Mouse (Mus musculus) spleen, embryonic (tissue): ENCODE measurements around the gene Cuedc1.

Experiments used
- CTCF ChIA-PET: fragments of 350-600 bp; sonication (Branson Sonifier 250); formaldehyde crosslinking; loops from one replicate; lab custom pipeline; 2022; lab: Charles Lee

The Cuedc1 gene

DNA sequence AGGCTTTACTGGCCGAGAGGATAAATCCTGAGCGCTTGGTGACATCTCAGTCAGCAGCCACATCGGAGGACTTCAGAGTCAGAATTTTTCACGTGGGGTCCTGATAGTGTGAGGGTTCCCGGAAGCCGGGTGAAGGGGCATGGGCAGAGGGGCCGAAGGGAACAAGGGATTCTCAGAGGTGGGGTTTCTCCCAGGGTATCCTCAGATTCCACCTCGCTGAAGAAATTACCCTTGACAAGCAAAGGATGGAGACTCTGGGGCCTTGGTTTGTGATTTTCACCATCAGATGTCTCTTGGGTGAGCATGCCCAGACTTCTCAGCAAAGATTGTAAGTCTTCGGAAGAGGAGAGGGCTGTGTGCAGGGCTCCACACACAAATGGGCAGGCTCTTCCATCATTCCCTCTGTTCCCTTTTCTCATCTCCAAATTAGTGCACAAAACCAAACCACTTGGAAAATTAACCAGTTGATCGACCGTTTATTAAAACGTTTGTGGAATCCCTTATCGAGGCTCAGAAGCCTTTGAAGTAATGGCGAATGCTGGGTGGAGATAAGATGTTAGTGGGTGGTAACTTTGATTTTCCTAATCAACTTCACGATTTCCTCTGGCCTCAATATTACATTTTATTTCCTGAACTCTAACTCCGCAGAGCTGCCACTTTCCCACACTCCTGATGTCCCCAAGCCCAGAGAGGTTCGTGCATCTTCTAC, at the start of gene Cuedc1:
Gene Cuedc1 (plus strand): TSS at position 38 of the 709 bp plus-strand sequence.
- CTCF ChIA-PET = no interaction called here

- CTCF ChIA-PET = no interaction called here
These were observed 48.7 kb upstream of the Cuedc1 start for GRCm38 (mm10) chr11:88048961-88049670.

DNA sequence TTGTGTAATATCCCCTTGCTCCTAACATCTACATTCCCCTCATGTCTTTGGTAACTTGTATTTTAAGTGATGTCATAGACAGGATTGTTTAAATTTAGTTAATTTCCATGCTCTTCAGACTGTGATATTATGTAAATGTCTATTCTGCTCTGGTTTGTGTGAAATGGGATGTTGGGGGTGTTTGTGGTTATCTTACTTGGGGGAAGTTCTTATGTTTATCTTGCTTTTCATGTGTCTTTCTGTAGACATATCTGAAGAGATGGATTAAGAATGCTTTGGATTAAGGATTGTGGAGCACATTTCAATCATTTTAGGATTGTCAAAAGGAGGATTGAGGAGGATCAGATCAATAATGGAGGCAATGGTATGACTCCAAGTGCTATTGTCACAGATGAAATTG, 48.1 kb upstream of the Cuedc1 start:
- CTCF ChIA-PET = no interaction called here

- CTCF ChIA-PET = interaction anchor here (0.8 to 1.9 kb wide), 3 partner anchors 9 to 96 kb away, joined by 3 to 5 read pairs (median 3); no protein-coding TSS in a partner anchor
These were observed 45.2 kb upstream of the Cuedc1 start for GRCm38 (mm10) chr11:88052638-88053037.

- CTCF ChIA-PET = interaction anchor here (0.6 to 0.8 kb wide), 3 partner anchors 8 to 146 kb away, joined by 3 to 10 read pairs (median 3); no protein-coding TSS in a partner anchor
These were observed 44.0 kb upstream of the Cuedc1 start for GRCm38 (mm10) chr11:88053821-88054220.

DNA sequence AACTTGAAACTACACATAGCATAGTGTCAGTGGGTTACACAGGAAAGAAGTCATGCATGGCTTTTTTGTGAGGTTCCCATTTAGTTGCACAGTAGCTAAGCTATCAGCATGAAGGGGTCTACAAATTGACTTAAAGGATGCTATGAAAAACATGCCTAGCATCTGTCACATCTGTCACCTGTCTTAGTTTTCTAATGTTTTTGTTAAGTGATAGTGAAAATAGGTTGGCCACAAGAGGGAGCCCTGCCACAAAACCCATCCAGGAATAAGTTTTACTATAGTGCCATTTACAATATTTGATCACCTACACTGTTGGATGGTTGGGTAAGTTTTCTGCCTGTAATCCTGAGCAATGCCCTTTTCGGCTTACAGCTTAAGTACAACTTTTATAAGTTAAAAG, 43.3 kb upstream of the Cuedc1 start:
- CTCF ChIA-PET = interaction anchor here (0.5 to 0.8 kb wide), 3 partner anchors 8 to 267 kb away, joined by 3 to 5 read pairs (median 3); no protein-coding TSS in a partner anchor

GRCm38 (mm10) chr11:88055777-88056176, 42.1 kb upstream of the Cuedc1 start:
- CTCF ChIA-PET = interaction anchor here (0.6 to 0.7 kb wide), 3 partner anchors 68 to 117 kb away, joined by 4 to 17 read pairs (median 5); partner anchors contain the start of gene Dynll2

DNA sequence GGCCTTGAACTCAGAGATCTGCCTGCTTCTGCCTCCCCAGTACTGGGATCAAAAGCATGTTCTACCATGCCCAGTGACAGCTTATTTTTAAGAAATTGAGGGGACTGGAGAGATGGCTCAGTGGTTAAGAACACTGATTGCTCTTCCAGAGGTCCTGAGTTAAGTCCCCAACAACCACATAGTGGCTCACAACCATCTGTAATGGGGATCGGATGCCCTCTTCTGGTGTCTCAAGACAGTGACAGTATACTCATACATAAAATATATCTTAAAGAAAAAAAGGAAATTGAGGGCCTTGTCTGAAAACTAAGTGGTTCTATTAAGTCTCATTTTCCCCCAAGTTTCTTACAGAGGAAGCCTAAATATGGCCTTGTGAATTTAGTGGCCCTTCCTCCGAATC, 40.1 kb upstream of the Cuedc1 start:
- CTCF ChIA-PET = interaction anchor here (0.9 kb wide), 1 partner anchor 126 kb away, joined by 3 read pairs; no protein-coding TSS in a partner anchor

DNA sequence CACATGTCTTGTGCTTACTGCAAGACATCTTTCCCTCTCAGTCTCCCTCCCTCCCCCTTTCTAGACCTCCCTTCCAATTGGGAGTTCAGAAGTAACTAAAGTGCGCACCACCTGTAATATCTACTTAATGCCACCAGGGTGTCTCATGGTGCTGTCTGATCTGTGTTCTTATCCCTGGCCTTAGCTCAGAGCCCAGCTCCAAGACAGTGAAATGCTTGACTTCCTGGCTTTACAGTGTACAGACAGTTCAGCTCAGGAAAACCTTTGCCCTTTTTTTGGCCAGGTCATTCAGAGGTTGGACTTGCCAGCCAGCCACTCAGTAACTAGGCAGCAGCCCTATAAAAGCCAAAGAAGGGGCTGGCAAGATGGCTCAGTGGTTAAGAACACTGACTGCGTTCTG, 38.7 kb upstream of the Cuedc1 start:
- CTCF ChIA-PET = interaction anchor here (0.7 to 2.1 kb wide), 6 partner anchors 10 to 145 kb away, joined by 3 to 17 read pairs (median 4); partner anchors contain the start of gene Mrps23

DNA sequence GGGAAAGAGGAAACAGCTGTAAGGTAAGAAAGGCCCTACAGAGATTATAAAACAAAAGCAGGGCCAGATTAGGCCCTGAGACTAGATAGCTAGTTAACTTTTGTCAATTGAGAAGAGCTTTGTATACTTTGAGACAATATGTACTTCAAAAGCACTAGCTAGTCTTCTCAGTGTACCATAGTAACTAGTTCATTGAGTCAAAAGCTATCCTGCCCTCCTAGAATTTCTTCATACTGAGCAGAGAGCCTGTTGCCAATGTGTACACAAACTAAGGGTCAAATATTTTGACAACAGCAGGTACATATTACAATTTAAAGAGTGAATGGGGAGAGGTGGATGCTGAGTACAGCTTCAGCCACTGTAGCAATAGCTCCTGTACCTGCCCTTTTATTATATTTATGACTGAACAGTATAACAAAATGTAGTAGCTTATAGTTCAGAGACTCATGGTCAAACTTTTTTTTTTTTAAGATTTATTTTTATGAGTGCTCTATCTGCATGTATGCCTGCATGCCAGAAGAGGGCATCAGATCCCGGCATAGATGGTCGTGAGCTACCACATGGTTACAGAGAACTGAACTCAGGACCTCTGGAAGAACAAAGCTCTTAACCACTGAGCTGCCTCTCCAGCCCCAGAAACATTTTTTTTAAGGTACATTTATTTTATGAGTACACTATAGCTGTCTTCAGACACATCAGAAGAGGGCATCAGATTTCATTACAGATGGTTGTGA, 35.8 kb upstream of the Cuedc1 start:
- CTCF ChIA-PET = interaction anchor here (0.9 to 1.4 kb wide), 4 partner anchors 8 to 135 kb away, joined by 3 to 4 read pairs (median 3); no protein-coding TSS in a partner anchor

DNA sequence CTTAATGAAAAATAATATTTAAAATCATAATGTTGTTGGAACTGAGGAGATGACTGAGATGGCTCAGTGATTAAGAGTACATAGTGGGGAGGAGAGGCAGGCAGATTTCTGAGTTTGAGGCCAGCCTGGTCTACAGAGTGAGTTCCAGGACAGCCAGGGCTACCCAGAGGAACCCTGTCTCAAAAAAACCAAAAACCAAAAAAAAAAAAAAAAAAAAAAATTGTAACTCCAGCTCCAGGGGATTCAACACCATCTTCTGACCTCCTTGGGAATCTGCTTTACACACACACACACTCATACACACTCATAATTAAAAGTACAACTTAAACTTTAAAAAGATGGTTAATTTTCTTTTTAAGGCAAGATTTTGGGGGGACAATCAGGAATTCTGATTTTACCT, 32.1 kb upstream of the Cuedc1 start:
- CTCF ChIA-PET = interaction anchor here (0.5 to 1.4 kb wide), 5 partner anchors 8 to 131 kb away, joined by 3 to 16 read pairs (median 4); no protein-coding TSS in a partner anchor

DNA sequence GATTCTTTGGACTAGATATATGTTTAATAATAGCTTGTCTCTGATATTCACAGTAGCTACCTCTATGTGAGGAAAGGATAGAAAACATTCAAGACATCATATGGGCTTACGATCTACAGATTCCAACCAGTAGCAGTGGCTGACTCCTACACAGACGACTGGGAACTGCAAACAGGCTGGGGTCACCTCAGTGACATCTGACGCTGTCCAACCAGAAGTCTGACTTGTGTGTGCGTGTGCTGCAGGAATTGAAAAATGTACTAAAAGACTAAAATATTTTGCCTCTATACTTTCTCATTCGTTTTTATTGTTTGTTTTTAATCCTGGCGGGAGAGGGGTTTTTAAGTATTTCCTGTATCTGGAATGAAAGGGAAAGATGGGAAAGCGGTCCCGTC, 30.7 kb upstream of the Cuedc1 start:
- CTCF ChIA-PET = no interaction called here

DNA sequence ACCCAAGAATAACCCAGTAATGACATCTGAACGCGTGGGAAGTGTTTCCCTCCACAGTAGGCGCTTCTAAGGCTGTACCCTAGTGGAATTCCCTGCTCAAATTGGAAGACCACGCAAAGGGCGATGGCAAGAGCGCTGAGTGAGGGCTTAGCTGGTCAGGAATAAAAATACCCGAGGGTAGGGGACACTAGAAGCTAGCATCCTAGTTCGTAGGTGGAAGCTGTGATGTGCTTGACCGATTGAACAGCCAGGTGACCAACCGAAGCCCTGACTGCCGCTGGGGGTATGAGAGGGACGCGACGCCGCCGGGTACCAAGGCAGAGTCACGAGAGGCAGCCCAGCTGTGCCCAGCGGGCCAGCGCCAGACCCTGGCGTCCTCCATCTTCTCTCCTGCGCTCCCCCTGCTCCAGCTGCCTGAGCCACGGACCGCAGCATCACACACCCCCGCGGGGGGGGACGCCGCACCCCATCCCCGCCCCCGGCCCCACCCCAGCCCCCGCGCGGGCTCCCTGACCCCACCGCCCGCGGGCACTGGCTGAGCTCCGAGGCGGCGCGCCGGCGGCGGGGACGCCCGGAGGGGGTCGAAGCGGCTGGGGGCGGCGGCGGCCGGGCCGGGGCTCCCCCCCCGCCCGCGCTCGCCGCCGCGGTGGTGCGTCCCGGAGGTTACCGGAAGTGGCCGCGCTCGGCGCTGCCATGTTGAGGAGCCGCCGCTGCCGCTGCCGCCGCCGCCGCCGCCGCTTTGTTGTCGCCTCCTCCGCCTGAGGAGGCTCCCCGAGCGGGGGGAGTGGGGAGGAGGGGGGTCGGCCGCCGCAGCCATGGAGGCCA, 30.1 kb upstream of the Cuedc1 start, which contains the start of gene Vezf1:
Gene Vezf1 (plus strand): TSS at position 694 of the 825 bp plus-strand sequence.
- CTCF ChIA-PET = no interaction called here

GRCm38 (mm10) chr11:88068411-88069245, 29.2 kb upstream of the Cuedc1 start:
- CTCF ChIA-PET = interaction anchor here (0.6 to 0.8 kb wide), 2 partner anchors 10 to 75 kb away, joined by 4 to 11 read pairs; no protein-coding TSS in a partner anchor

GRCm38 (mm10) chr11:88069246-88069570, 28.6 kb upstream of the Cuedc1 start:
- CTCF ChIA-PET = interaction anchor here (0.6 to 0.8 kb wide), 2 partner anchors 11 to 76 kb away, joined by 4 to 11 read pairs; no protein-coding TSS in a partner anchor

- CTCF ChIA-PET = interaction anchor here (0.6 to 0.7 kb wide), 2 partner anchors 90 to 110 kb away, joined by 4 to 5 read pairs; no protein-coding TSS in a partner anchor
These were observed 27.5 kb upstream of the Cuedc1 start for GRCm38 (mm10) chr11:88070392-88070791.

DNA sequence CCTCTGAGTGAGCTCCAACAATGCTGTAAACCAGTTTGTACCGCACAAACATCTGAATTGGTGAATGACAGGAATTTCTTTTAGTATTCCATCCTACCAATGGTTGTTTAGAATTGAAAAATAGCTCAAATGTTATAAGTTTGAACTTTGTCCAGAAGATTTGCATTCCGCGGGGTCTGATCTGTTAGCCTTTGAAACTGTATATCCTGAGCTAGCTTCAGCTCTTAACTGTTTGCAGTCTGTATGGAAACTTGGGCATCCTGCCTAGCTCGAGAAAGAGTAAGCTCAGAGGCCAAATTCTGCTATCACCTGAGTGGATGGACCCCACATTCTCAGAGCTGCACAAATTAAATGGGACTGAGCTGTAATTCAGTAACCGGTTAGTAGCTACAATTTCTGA, 26.7 kb upstream of the Cuedc1 start:
- CTCF ChIA-PET = no interaction called here

DNA sequence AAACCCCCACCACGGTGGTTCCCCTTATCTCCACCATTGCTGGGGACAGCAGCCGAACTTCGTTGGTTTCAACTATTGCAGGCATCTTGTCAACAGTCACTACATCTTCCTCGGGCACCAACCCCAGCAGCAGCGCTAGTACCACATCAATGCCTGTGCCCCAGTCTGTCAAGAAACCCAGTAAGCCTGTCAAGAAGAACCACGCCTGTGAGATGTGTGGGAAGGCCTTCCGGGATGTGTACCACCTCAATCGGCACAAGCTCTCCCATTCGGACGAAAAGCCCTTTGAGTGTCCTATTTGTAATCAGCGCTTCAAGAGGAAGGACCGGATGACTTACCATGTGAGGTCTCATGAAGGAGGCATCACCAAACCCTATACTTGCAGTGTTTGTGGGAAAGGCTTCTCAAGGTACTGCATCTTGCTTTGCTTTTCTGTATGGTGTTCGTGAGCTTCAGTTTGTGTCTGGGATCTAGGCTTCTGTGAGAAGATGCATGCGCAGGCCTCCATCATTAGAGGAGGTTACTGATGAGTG, 24.4 kb upstream of the Cuedc1 start:
- CTCF ChIA-PET = interaction anchor here (0.6 kb wide), 1 partner anchor 7 kb away, joined by 16 read pairs; no protein-coding TSS in a partner anchor

DNA sequence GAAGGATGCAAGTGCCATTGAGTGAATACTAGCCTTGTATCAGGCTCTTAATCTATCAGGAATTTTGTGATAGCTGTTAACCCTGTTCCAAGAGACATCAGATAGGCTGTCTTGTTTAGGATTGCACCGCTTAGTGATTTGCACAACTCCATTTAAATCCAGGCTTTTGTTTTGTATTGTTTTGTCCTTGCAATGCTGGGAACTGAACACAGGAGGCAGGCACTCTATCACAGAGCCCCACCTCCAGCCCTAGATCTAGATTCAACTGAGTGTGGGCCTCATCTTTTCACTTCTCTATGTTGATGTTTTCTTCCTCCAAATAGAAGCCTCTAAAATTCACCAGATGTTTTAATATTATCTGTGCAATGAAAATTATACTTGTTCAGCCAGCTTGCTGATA, 22.2 kb upstream of the Cuedc1 start:
- CTCF ChIA-PET = interaction anchor here (0.6 kb wide), 1 partner anchor 88 kb away, joined by 3 read pairs; no protein-coding TSS in a partner anchor
